Mouse (Mus musculus) liver, embryonic 14.5 days (tissue): ENCODE measurements around the gene Gpx5. TPM values are rescaled to one million over a fixed set of nuclear protein-coding genes. Genes with fewer than 3 reads are reported as not detected.
A peak's percentile ranks its signal among the peaks of the same experiment; 100 is the strongest.

Experiments used
- ATAC-seq: fragments of 200-750 bp; cut with Nextera tagmentation; 2 replicates; pipeline ENCODE4 v1.8.0; 2017; ENCODE audit warnings: moderate number of reproducible peaks, mild to moderate bottlenecking, moderate library complexity; ENCODE audit not compliant: insufficient read depth
- DNase-seq, 3 experiments: peaks; one replicate each; pipeline ENCODE4 v3.0.0-alpha.2; 2012 to 2013; ENCODE audit warnings: low read depth in 3 of 3, low spot score in 3 of 3
- H3K27ac ChIP-seq: fragments of 300-500 bp; sonication (generic); 2 replicates; pipeline ENCODE4 v1.5.1; 2014; ENCODE audit warnings: moderate library complexity, mild to moderate bottlenecking, control low read depth, inconsistent platforms
- H3K27me3 ChIP-seq: fragments of 300-500 bp; sonication (generic); 2 replicates; pipeline ENCODE4 v1.6.1; 2014; ENCODE audit warnings: mild to moderate bottlenecking, low read length, moderate library complexity; ENCODE audit not compliant: control insufficient read depth, insufficient read depth
- H3K36me3 ChIP-seq: fragments of 300-500 bp; sonication (generic); replicated peaks from 2 replicates; pipeline ENCODE4 v1.6.1; 2014; ENCODE audit warnings: low read depth; ENCODE audit not compliant: control insufficient read depth, insufficient read depth
- H3K4me1 ChIP-seq, 2 experiments: fragments of 200-500 bp in 1 of 2; fragments of 300-500 bp in 1 of 2; sonication (generic) in 1 of 2; replicated peaks; 2 replicates each; pipeline ENCODE4 v1.6.1; 2012 to 2014; ENCODE audit warnings: antibody characterized with exemption in 1 of 2, inconsistent platforms in 1 of 2, low read length in 1 of 2; ENCODE audit not compliant: control insufficient read depth in 2 of 2, insufficient read depth in 2 of 2
- H3K4me2 ChIP-seq: fragments of 300-500 bp; sonication (generic); 2 replicates; pipeline ENCODE4 v1.6.1; 2014; ENCODE audit warnings: low read depth, mild to moderate bottlenecking, control low read depth, moderate library complexity
- H3K4me3 ChIP-seq, 2 experiments: fragments of 200-500 bp in 1 of 2; fragments of 300-500 bp in 1 of 2; sonication (generic) in 1 of 2; 2 replicates each; pipeline ENCODE4 v1.5.1; 2012 to 2014; ENCODE audit warnings: low read depth in 2 of 2, low read length in 2 of 2, mild to moderate bottlenecking in 2 of 2, control low read depth in 1 of 2, inconsistent platforms in 1 of 2, moderate library complexity in 1 of 2; ENCODE audit not compliant: insufficient read depth in 1 of 2
- H3K9ac ChIP-seq: fragments of 300-500 bp; sonication (generic); replicated peaks from 2 replicates; pipeline ENCODE4 v1.6.1; 2014; ENCODE audit warnings: mild to moderate bottlenecking, control low read depth, moderate library complexity
- H3K9me3 ChIP-seq: fragments of 300-500 bp; sonication (generic); 2 replicates; pipeline ENCODE4 v1.6.1; 2016; ENCODE audit warnings: low read length, mixed read lengths; ENCODE audit not compliant: control insufficient read depth
- CTCF ChIP-seq: IDR thresholded peaks from 2 replicates; pipeline ENCODE4 v1.5.1; 2016; ENCODE audit warnings: antibody characterized with exemption, low read depth, control low read depth
- EP300 ChIP-seq: IDR thresholded peaks from 2 replicates; pipeline ENCODE4 v1.6.1; 2016; ENCODE audit warnings: antibody characterized with exemption, low read depth
- WGBS: fragments of 180-500 bp; shearing (Covaris S2); extraction: QIAGEN DNeasy Blood & Tissue Kit; methylation state at CpG from one replicate; pipeline ENCODE4 v1.1.7; 2014; ENCODE audit not compliant: insufficient replicate concordance; 5-methylcytosine and 5-hydroxymethylcytosine counted together
- polyA plus RNA-seq, 2 experiments: library from polyadenylated mRNA; depleted of rRNA in 1 of 2; stranded (reverse) in 1 of 2; unstranded in 1 of 2; fragments of >200 nt; fragmentation: Nextera tagmentation in 1 of 2; extraction: Ambion mirVana in 1 of 2; gene quantifications; 2 replicates each; pipeline versions ENCODE4 v1.2.1 to v1.2.3; 2012 to 2014

Gene Gpx5
- polyA plus RNA-seq, 2 experiments = not detected

- H3K4me1 ChIP-seq = peaks cover 0 to 18% of the 10 kb centered on the region in 2 experiments; a peak in 3 of 4 replicates
- TF ChIP-seq CTCF (no peak), EP300 (no peak)
- H3K4me3 ChIP-seq = peak overlapping the region in 1 of 2 experiments; percentile 21; a peak in 2 of 4 replicates
- H3K9ac ChIP-seq = no peak overlapping the region
- H3K4me2 ChIP-seq = peak overlapping the region; percentile 49
- H3K9me3 ChIP-seq = no peaks in the 10 kb centered on the region
- DNase-seq (no peak), ATAC-seq (peak; percentile 66; the same call in 1 of the 2 replicates)
- no peaks in the 10 kb centered on the region for H3K36me3 ChIP-seq
- no peaks in the 10 kb centered on the region for H3K27me3 ChIP-seq
- WGBS = 16% methylated on average over 4 of the region's 4 CpGs
- no peak overlapping the region for H3K27ac ChIP-seq
Observed at GRCm38 (mm10) chr13:21267541-21267940, 25.0 kb downstream of the Gpx5 start.

- H3K27me3 ChIP-seq = no peaks in the 10 kb centered on the region
- H3K4me3 ChIP-seq = no peak overlapping the region
- ATAC-seq = no peak
- no peak overlapping the region for H3K9ac ChIP-seq
- H3K4me1 ChIP-seq = peaks cover 0 to 24% of the 10 kb centered on the region in 2 experiments; a peak in 3 of 4 replicates
- WGBS = 46% methylated on average over 2 of the region's 2 CpGs
- TF ChIP-seq CTCF (0 out of 2 replicates have a peak, but pooled peaks have one; percentile 14), EP300 (no peak)
- H3K36me3 ChIP-seq = no peaks in the 10 kb centered on the region
- no peak overlapping the region for H3K4me2 ChIP-seq
- no peak for DNase-seq
- H3K27ac ChIP-seq = no peak overlapping the region
- H3K9me3 ChIP-seq = no peaks in the 10 kb centered on the region
Observed at GRCm38 (mm10) chr13:21265736-21266135, 26.8 kb downstream of the Gpx5 start.

GRCm38 (mm10) chr13:21264366-21264765 lies 28.2 kb downstream of the Gpx5 start:
- TF ChIP-seq CTCF = no peak
- no peak for TF ChIP-seq EP300
- Histone ChIP-seq H3K4me2 (peak overlapping the region; percentile 68), H3K4me3 (peak overlapping the region; percentile 55 to 90), H3K27ac (no peak overlapping the region), H3K9ac (peak overlapping the region; percentile 56), H3K4me1 (peaks cover 0 to 26% of the 10 kb centered on the region in 2 experiments), H3K36me3 (no peaks in the 10 kb centered on the region), H3K9me3 (no peaks in the 10 kb centered on the region), H3K27me3 (no peaks in the 10 kb centered on the region)
- WGBS = under 1% methylated on average over 11 of the region's 11 CpGs
- peak; percentile 27; the same call in 1 of the 2 replicates for ATAC-seq
- DNase-seq = peak in 1 of 3 experiments; percentile 58

- DNase-seq = no peak
- Histone ChIP-seq H3K36me3 (no peaks in the 10 kb centered on the region), H3K4me3 (peak overlapping the region; percentile 55 to 90), H3K4me1 (peaks cover 0 to 24% of the 10 kb centered on the region in 2 experiments), H3K27me3 (no peaks in the 10 kb centered on the region), H3K4me2 (peak overlapping the region; percentile 68), H3K27ac (no peak overlapping the region), H3K9ac (peak overlapping the region; percentile 56), H3K9me3 (no peaks in the 10 kb centered on the region)
- under 1% methylated on average over 11 of the region's 11 CpGs for WGBS
- no peak for ATAC-seq
- no peak for TF ChIP-seq CTCF
- no peak for TF ChIP-seq EP300
Observed at GRCm38 (mm10) chr13:21263910-21264309, 28.6 kb downstream of the Gpx5 start.

- ATAC-seq (0 out of 2 replicates have a peak, but pooled peaks have one; percentile 25), DNase-seq (no peak)
- Histone ChIP-seq H3K4me2 (peak overlapping the region; percentile 68), H3K27me3 (no peaks in the 10 kb centered on the region; the same call in 1 of the 2 replicates), H3K27ac (no peak overlapping the region), H3K36me3 (no peaks in the 10 kb centered on the region), H3K4me3 (no peak overlapping the region; a peak in 1 of 4 replicates), H3K9ac (no peak overlapping the region), H3K4me1 (peaks cover 0 to 29% of the 10 kb centered on the region in 2 experiments), H3K9me3 (no peaks in the 10 kb centered on the region)
- TF ChIP-seq EP300 (no peak), CTCF (no peak)
- 31% methylated on average over 4 of the region's 4 CpGs for WGBS
Observed at GRCm38 (mm10) chr13:21262787-21263461, 29.6 kb downstream of the Gpx5 start.
